Mouse (Mus musculus): Measurements from ENCODE around the gene Vsig8.

The Vsig8 gene

GRCm38 (mm10) chr1:172590385-172590784 is 34.6 kb downstream of the Vsig8 start, which contains the start of gene Slamf8:
TSS of gene Slamf8 (minus strand) at chr1:172590568.
- DNase-seq (ENCODE audit: low spot score in 2 of 2) = peak in 1 of 2 experiments; percentile 41

GRCm38 (mm10) chr1:172593321-172593720 is 37.6 kb downstream of the Vsig8 start:
- DNase-seq (ENCODE audit: low spot score in 2 of 2) = no peak

GRCm38 (mm10) chr1:172593956-172594355 is 38.2 kb downstream of the Vsig8 start:
- DNase-seq (ENCODE audit: low spot score in 2 of 2) = no peak

DNA sequence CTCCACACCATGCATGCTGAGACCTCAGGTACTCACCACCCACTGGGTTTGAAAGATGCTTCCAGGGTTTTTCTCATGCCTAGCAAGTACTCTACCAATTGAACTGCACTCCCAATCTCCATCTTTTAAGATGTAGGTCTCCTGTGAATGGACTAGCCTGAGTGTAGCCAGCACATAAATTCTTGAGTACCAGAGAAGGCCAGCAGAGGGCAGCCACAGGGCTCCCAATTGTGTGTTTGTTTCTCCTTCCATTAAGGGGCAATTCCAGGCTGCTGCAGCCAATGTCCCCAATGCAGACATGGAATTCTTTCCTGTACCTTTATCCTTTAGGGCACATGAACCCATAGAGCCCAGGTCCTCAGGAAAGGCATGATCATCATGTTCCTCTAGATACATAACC is 38.8 kb downstream of the Vsig8 start:
- DNase-seq (ENCODE audit: low spot score in 2 of 2) = peak in 1 of 2 experiments; percentile 39

DNA sequence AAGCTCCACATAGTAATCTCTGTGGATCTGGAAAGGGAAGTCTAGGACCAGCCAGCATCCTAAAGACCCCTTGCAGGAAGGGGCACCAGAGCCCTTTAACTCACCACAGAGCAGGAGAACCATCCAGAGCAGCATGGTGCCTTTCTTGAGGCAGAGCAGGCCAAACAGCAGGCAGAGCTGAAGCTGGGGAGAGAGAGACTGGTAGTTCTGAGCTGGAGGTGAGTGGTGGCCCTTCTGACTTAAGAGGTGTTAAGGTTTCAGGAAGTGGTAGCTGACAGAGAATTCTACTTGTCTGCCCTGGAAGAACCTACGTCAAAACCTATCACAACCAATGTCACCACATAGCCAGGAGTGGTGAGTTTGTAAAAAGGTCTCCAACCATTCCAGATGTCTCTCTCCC is 46.6 kb downstream of the Vsig8 start, which contains the start of gene Fcrl6:
Fcrl6 (minus strand) TSS at position 226 of the 400 bp plus-strand sequence.
- DNase-seq (ENCODE audit: low spot score in 2 of 2) = no peak

GRCm38 (mm10) chr1:172611304-172611703 is 55.6 kb downstream of the Vsig8 start:
- no peak for DNase-seq (ENCODE audit: low spot score in 2 of 2)

GRCm38 (mm10) chr1:172612745-172613144 is 57.0 kb downstream of the Vsig8 start:
- DNase-seq (ENCODE audit: low spot score in 2 of 2) = no peak

Data from left cerebral cortex, adult 9 months (tissue).